Mouse (Mus musculus) embryonic fibroblast, embryonic 13.5 days (primary cell): Measurements from ENCODE around the gene Pax4.
A peak's percentile ranks its signal among the peaks of the same experiment; 100 is the strongest.

Source experiments
- CTCF ChIP-seq: IDR thresholded peaks from 2 replicates; pipeline ENCODE4 v1.5.1; 2011; ENCODE audit warnings: mild to moderate bottlenecking, control low read depth, low read length, moderate library complexity, borderline replicate concordance; ENCODE audit not compliant: insufficient read depth
- POLR2A ChIP-seq: IDR thresholded peaks from 2 replicates; pipeline ENCODE4 v1.6.1; 2011; ENCODE audit warnings: low read depth, mild to moderate bottlenecking, control low read depth, low read length, moderate library complexity

DNA sequence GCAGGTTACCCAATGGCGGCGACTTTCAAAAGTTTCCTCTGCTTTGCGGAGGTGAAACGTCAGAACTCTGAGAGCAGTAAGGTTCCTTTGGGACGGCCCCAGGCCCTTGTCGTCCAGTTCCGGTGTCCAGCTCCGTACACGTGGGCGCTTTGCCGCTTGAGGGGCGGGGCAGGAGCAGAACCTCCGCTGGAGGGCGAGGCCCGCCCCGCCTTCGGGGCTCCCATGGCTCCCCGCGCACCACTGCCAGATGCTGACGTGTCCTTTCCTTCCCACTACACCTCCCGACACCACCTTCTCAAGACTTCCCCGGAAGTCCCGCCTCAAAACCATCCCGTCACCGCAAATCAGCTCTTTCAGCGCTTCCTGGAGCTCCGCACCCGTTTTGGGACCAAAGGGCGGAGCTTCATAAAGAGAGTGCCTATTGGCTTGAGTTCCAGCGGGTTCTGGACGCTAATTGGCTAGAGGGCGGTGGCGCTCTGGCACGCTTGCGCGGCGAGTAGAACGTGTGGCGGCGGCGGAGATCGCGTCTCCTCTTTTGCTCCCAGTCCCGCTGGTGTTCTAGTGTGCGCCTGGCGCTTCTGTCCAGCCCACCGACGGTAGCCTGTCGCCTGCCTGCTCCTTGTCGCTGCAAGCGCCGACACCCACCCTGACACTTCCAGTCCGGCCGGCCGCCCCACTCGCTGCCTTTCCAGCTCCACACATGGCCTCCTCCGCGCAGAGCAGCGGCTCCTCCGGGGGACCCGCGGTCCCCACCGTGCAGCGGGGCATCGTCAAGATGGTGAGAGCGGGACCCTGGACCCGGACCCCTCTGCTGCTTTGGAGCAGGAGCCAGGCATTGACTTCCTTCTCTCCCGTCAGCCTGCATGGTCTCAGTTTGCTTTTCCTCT is 31.0 kb upstream of the Pax4 start:
- TF ChIP-seq CTCF (no peak), POLR2A (peak; percentile 97)
